Mouse (Mus musculus) hindbrain, embryonic 13.5 days (tissue): ENCODE results near the gene Slx1b. TPM values are rescaled to one million over a fixed set of nuclear protein-coding genes. Genes with fewer than 3 reads are reported as not detected.

ENCODE experiments used
- ATAC-seq: fragments of 200-750 bp; cut with Nextera tagmentation; 2 replicates; pipeline ENCODE4 v1.8.0; 2017; ENCODE audit warnings: moderate TSS enrichment; ENCODE audit not compliant: low FRiP score
- H3K27ac ChIP-seq: fragments of 300-500 bp; sonication (generic); 2 replicates; pipeline ENCODE4 v1.5.1; 2015; ENCODE audit warnings: inconsistent platforms, mild to moderate bottlenecking, moderate library complexity
- H3K27me3 ChIP-seq: fragments of 300-500 bp; sonication (generic); 2 replicates; pipeline ENCODE4 v1.6.1; 2015; ENCODE audit warnings: mild to moderate bottlenecking, inconsistent platforms
- H3K36me3 ChIP-seq: fragments of 300-500 bp; sonication (generic); 2 replicates; pipeline ENCODE4 v1.6.1; 2015; ENCODE audit warnings: mild to moderate bottlenecking, inconsistent platforms
- H3K4me1 ChIP-seq: fragments of 300-500 bp; sonication (generic); replicated peaks from 2 replicates; pipeline ENCODE4 v1.6.1; 2015; ENCODE audit warnings: inconsistent platforms
- H3K4me2 ChIP-seq: fragments of 300-500 bp; sonication (generic); 2 replicates; pipeline ENCODE4 v1.6.1; 2015; ENCODE audit warnings: inconsistent platforms, mild to moderate bottlenecking, moderate library complexity
- H3K4me3 ChIP-seq: fragments of 300-500 bp; sonication (generic); 2 replicates; pipeline ENCODE4 v1.5.1; 2015; ENCODE audit warnings: mild to moderate bottlenecking, inconsistent platforms
- H3K9ac ChIP-seq: fragments of 300-500 bp; sonication (generic); 2 replicates; pipeline ENCODE4 v1.6.1; 2015; ENCODE audit warnings: mild to moderate bottlenecking, inconsistent platforms
- H3K9me3 ChIP-seq: fragments of 300-500 bp; sonication (generic); 2 replicates; pipeline ENCODE4 v1.6.1; 2016; ENCODE audit warnings: inconsistent platforms
- WGBS: fragments of 180-500 bp; shearing (Covaris S2); methylation state at CpG from one replicate; pipeline ENCODE4 v1.1.7; 2015; 5-methylcytosine and 5-hydroxymethylcytosine counted together
- polyA plus RNA-seq: library from polyadenylated mRNA; unstranded; fragments of >200 nt; fragmentation: Nextera tagmentation; extraction: Ambion mirVana; gene quantifications from 2 replicates; pipeline ENCODE4 v1.2.1, GENCODE M21; 2015

Gene Slx1b
- polyA plus RNA-seq, 1 experiment from 2014 or later, result 20.9 TPM

- no peak for ATAC-seq
- no peak overlapping the region for H3K9ac ChIP-seq
- WGBS, result 90% methylated on average over 3 of the region's 3 CpGs
- H3K36me3 ChIP-seq, result no peaks in the 10 kb centered on the region
- H3K4me1 ChIP-seq, result no peaks in the 10 kb centered on the region
- no peak overlapping the region for H3K4me3 ChIP-seq
- no peak overlapping the region for H3K27ac ChIP-seq
- H3K9me3 ChIP-seq, result 0 out of 2 replicates have a peak, but pooled peaks cover 3% of the 10 kb centered on the region
- H3K27me3 ChIP-seq, result no peaks in the 10 kb centered on the region
- no peak overlapping the region for H3K4me2 ChIP-seq
These were observed 22.0 kb upstream of the Slx1b start for GRCm38 (mm10) chr7:126717566-126717965.

GRCm38 (mm10) chr7:126715679-126716078 is 20.1 kb upstream of the Slx1b start:
- Histone ChIP-seq H3K27me3 (no peaks in the 10 kb centered on the region), H3K4me1 (no peaks in the 10 kb centered on the region), H3K4me3 (no peak overlapping the region), H3K4me2 (no peak overlapping the region), H3K9ac (no peak overlapping the region), H3K36me3 (no peaks in the 10 kb centered on the region), H3K9me3 (no peaks in the 10 kb centered on the region), H3K27ac (no peak overlapping the region)
- ATAC-seq, result no peak
- 81% methylated on average over 4 of the region's 4 CpGs for WGBS

GRCm38 (mm10) chr7:126711910-126712309 is 16.3 kb upstream of the Slx1b start:
- H3K4me3 ChIP-seq, result no peak overlapping the region
- no peak overlapping the region for H3K9ac ChIP-seq
- H3K27me3 ChIP-seq, result 0 out of 2 replicates have a peak, but pooled peaks cover 3% of the 10 kb centered on the region
- no peaks in the 10 kb centered on the region for H3K9me3 ChIP-seq
- H3K4me1 ChIP-seq, result no peaks in the 10 kb centered on the region
- no peak overlapping the region for H3K27ac ChIP-seq
- H3K4me2 ChIP-seq, result no peak overlapping the region
- H3K36me3 ChIP-seq, result no peaks in the 10 kb centered on the region
- no peak for ATAC-seq
- WGBS, result 74% methylated on average over 3 of the region's 3 CpGs

- Histone ChIP-seq H3K27me3 (peaks cover 11% of the 10 kb centered on the region; the same call in 1 of the 2 replicates), H3K4me3 (no peak overlapping the region), H3K27ac (no peak overlapping the region), H3K4me1 (peaks cover 3% of the 10 kb centered on the region), H3K9ac (no peak overlapping the region), H3K36me3 (no peaks in the 10 kb centered on the region), H3K9me3 (no peaks in the 10 kb centered on the region), H3K4me2 (no peak overlapping the region)
- no peak for ATAC-seq
- 74% methylated on average over 4 of the region's 4 CpGs for WGBS
These were observed 14.7 kb upstream of the Slx1b start for GRCm38 (mm10) chr7:126710266-126710665.

GRCm38 (mm10) chr7:126708175-126708952 is 12.8 kb upstream of the Slx1b start:
- ATAC-seq, result no peak
- 85% methylated on average over 10 of the region's 10 CpGs for WGBS

GRCm38 (mm10) chr7:126707442-126708174 is 12.0 kb upstream of the Slx1b start, which contains the start of gene Coro1a:
Gene Coro1a, minus strand, starts transcription at chr7:126707787.
- H3K4me1 ChIP-seq, result peaks cover 28% of the 10 kb centered on the region
- WGBS, result 92% methylated on average over 19 of the region's 19 CpGs
- H3K36me3 ChIP-seq, result no peaks in the 10 kb centered on the region
- peaks cover 20% of the 10 kb centered on the region; the same call in 1 of the 2 replicates for H3K27me3 ChIP-seq
- no peak within 1 kb of the TSS for H3K4me3 ChIP-seq
- no peak within 1 kb of the TSS for H3K27ac ChIP-seq
- H3K4me2 ChIP-seq, result no peak within 1 kb of the TSS
- ATAC-seq, result no peak
- no peak within 1 kb of the TSS for H3K9ac ChIP-seq
- H3K9me3 ChIP-seq, result no peaks in the 10 kb centered on the region

More at GRCm38 (mm10) chr7:126708175-126708952, 12.8 kb upstream of the Slx1b start:
- Histone ChIP-seq H3K36me3 (no peaks in the 10 kb centered on the region), H3K4me1 (peaks cover 20% of the 10 kb centered on the region), H3K27ac (no peak overlapping the region), H3K4me3 (no peak overlapping the region), H3K9me3 (no peaks in the 10 kb centered on the region), H3K4me2 (no peak overlapping the region), H3K27me3 (peaks cover 13% of the 10 kb centered on the region; the same call in 1 of the 2 replicates), H3K9ac (no peak overlapping the region)

GRCm38 (mm10) chr7:126704121-126704980 is 8.8 kb upstream of the Slx1b start:
- Histone ChIP-seq H3K9ac (peak overlapping the region; percentile 92), H3K4me2 (peak overlapping the region; percentile 73), H3K9me3 (no peaks in the 10 kb centered on the region), H3K4me3 (peak overlapping the region; percentile 72), H3K27me3 (peaks cover 20% of the 10 kb centered on the region; the same call in 1 of the 2 replicates), H3K27ac (peak overlapping the region; percentile 86), H3K4me1 (peaks cover 57% of the 10 kb centered on the region), H3K36me3 (peaks cover 12% of the 10 kb centered on the region)
- ATAC-seq, result peak; percentile 83
- 1% methylated on average over 39 of the region's 39 CpGs for WGBS

- peaks cover 17% of the 10 kb centered on the region for H3K36me3 ChIP-seq
These were observed 8.1 kb upstream of the Slx1b start for GRCm38 (mm10) chr7:126703757-126704077.

GRCm38 (mm10) chr7:126702861-126703756 is 7.5 kb upstream of the Slx1b start:
- H3K4me2 ChIP-seq, result peak overlapping the region; percentile 73
- ATAC-seq, result no peak
- peaks cover 20% of the 10 kb centered on the region; the same call in 1 of the 2 replicates for H3K27me3 ChIP-seq
- peak overlapping the region; percentile 86 for H3K27ac ChIP-seq
- WGBS, result 85% methylated on average over 12 of the region's 12 CpGs
- peaks cover 57% of the 10 kb centered on the region for H3K4me1 ChIP-seq
- peak overlapping the region; percentile 92 for H3K9ac ChIP-seq
- H3K4me3 ChIP-seq, result peak overlapping the region; percentile 72
- H3K9me3 ChIP-seq, result no peaks in the 10 kb centered on the region
- H3K36me3 ChIP-seq, result peaks cover 19% of the 10 kb centered on the region

More at GRCm38 (mm10) chr7:126703757-126704077, 8.1 kb upstream of the Slx1b start:
- peaks cover 20% of the 10 kb centered on the region; the same call in 1 of the 2 replicates for H3K27me3 ChIP-seq
- peak overlapping the region; percentile 86 for H3K27ac ChIP-seq
- 8% methylated on average over 7 of the region's 7 CpGs for WGBS
- peaks cover 57% of the 10 kb centered on the region for H3K4me1 ChIP-seq
- ATAC-seq, result no peak
- H3K9ac ChIP-seq, result peak overlapping the region; percentile 92
- H3K9me3 ChIP-seq, result no peaks in the 10 kb centered on the region
- H3K4me3 ChIP-seq, result peak overlapping the region; percentile 72
- peak overlapping the region; percentile 73 for H3K4me2 ChIP-seq

- 77% methylated on average over 6 of the region's 6 CpGs for WGBS
- Histone ChIP-seq H3K4me1 (peaks cover 63% of the 10 kb centered on the region), H3K36me3 (peaks cover 26% of the 10 kb centered on the region)
These were observed 6.8 kb upstream of the Slx1b start for GRCm38 (mm10) chr7:126702358-126702757.

More at GRCm38 (mm10) chr7:126702358-126702757, 6.8 kb upstream of the Slx1b start:
- H3K4me3 ChIP-seq, result peak overlapping the region; percentile 72; the same call in 1 of the 2 replicates
- ATAC-seq, result no peak
- peak overlapping the region; percentile 73 for H3K4me2 ChIP-seq
- no peak overlapping the region for H3K27ac ChIP-seq
- H3K9me3 ChIP-seq, result no peaks in the 10 kb centered on the region
- H3K27me3 ChIP-seq, result peaks cover 20% of the 10 kb centered on the region; the same call in 1 of the 2 replicates
- peak overlapping the region; percentile 92 for H3K9ac ChIP-seq
